Mouse (Mus musculus) R1 (cell line): ENCODE measurements around the gene Calcrl.

Source experiments
- DNase-seq: peaks from one replicate; pipeline ENCODE4 v3.0.0-alpha.2; 2018; ENCODE audit warnings: low read depth, low spot score

The Calcrl gene

DNA sequence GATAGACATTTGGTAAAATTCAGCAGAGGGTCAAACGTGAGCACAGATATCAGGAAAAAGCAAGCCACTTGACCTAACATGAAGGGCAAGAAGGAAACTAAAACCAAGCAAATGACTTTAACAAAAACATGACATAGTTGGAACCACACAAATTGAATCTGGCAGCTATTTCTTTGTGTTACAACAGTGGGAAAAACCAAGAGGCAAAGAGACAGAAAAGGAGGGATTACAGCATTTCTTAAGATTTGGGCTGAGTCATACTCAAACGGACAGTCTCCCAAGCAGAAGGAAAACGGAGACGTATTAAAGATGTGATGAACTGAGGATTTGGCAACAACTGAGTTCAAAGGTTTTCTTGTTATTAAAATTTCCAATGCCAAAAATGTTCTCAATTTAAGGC lies 88.9 kb downstream of the Calcrl start:
- no peak for DNase-seq

DNA sequence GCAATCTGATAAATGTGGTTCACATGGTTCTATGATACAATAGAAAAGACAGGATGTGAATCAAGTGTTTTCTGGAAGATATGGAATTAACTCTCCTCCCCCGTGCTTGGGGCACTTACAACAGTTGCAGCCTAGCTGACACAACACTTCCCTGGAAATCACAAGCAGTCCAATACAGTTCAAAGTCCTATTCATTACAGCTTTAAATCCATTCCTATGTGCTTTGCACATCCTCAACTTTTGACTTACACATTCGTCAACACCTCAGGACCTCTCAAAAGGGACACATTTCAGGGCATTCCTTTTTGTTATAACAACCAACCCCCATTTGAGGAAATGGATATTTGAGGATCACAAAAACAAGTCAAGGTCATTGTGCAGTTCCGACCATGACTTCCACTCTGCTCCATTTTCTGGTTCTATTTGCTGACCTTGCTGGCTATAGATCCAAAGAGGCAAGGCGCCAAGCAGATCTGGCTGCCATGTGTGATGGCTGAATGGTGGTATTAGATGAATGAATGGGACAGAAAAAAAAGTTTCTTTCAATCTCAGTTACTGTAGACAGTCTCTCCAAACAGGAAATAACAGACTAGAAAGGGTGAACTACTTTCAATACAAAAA lies 108.9 kb downstream of the Calcrl start:
- no peak for DNase-seq

DNA sequence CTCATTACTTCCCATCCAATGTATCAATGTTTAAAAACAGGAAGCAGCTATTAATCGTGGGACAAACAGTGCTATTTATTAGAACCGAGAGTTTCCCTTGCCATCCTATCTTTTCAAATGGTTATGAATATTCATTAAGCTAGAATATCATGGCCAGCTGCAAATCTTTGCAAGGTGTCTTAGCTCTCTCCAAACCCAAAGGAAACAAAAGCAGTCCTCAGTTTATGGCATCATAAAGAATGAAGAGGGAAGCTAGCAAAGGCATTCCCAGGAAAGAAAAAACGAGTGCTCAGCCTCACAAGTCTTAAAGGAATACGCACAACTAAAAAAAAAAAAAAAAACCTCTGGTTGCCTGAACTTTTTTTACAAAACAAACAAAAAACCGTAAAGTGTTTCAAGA lies 128.7 kb downstream of the Calcrl start:
- no peak for DNase-seq

DNA sequence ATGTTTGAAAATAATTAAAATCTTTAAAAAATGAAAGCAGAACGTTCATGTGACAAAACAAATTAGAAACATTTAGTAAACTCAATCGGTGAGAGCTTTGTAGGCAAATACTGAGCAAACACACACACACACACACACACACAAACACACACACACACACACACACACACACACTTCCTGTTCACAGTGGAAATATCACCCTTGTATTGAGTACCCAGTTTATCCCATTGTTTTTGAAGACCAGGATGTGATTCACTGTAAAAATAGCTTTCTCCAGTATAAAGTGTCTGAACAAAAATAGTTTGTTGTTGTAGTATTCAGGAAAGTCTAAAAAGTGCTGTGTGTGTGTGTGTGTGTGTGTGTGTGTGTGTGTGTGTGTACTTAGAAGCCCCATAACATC lies 130.1 kb downstream of the Calcrl start:
- DNase-seq: no peak

DNA sequence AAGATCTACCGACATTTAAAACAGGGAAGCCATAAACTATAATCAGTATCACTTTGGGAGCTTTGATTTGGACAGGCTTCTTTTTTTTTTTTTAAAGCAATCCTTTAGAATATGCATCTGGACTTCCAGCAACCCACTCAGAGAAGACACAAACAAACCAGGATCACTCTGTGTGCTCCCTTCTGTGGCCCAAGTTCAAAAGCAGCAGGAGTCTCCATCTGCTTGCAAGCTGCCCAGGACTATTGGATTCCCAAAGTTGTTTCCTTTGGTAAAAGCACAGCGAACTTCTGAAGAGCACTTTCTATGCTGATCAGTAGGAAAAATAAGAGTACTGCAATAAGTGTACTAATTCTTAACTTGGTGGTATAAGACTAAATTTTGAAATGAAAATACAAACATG lies 130.6 kb downstream of the Calcrl start:
- no peak for DNase-seq

DNA sequence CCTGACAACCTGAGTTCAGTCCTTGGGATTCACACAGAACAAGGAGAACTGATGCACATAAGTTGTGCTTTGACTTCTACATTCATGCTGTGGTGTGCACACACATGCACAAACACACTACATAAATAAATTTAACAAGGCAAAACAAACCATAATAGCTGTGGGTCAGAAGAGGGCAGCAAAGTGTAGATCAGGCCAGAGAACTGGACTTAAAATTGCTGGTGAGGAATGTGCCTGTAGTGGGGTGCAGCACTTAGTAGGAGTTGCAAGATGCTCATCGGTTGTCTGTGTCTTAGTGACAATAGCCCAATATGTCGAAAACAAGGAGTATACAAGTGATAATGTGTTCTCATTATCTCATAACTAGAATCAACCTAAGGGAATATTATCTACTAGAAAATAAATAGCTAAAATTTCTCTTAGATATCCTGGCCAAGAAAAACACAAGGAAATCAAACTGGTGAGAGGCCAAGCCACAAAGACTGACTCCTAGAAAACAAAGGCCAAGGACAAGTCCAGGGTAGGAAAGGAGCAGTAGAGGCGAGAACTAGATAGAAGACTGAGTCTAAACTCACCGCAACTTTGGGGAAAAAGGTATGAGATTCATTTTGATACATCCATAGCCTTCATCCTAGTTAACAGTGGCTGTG lies 132.7 kb downstream of the Calcrl start:
- DNase-seq: no peak

DNA sequence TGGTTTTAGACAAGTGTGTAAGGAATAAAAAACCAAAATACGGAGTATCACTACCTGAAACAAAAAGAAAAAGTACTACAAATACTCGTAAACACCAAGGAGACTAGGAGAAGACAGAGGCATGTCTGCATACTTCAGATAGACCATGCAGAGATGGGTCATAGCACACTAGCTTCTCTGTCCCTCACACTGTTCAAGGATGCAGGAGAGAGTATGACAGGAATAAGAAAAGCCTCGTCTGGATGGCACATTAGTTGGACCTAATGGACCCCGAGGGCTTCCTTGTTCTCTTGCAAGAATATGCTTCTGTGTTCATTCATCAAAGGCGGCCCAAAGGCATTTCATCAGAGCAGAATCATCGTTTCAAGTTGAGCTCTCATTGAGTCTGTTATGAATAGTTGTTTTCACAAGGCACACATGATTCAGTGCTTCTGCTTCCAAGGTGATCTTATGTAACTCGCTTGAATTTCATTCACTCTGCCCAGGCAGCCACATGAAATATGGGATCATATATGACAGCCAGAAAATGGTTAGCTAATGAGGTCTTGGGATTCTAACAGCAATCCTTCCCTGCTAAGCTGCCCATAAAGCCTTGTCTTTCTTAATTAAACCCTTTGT lies 136.2 kb downstream of the Calcrl start:
- no peak for DNase-seq
